Mouse (Mus musculus) hindbrain, postnatal 0 days (tissue): Measurements from ENCODE around the gene Lair1. TPM values are rescaled to one million over a fixed set of nuclear protein-coding genes. Genes with fewer than 3 reads are reported as not detected.

Experiments used
- ATAC-seq: fragments of 200-750 bp; cut with Nextera tagmentation; 2 replicates; pipeline ENCODE4 v1.8.0; 2017; ENCODE audit warnings: mild to moderate bottlenecking, moderate TSS enrichment, moderate library complexity
- DNase-seq: peaks from one replicate; pipeline ENCODE4 v3.0.0-alpha.2; 2015; ENCODE audit warnings: low spot score
- H3K27ac ChIP-seq: fragments of 300-500 bp; sonication (generic); 2 replicates; pipeline ENCODE4 v1.5.1; 2014; ENCODE audit warnings: mild to moderate bottlenecking
- H3K27me3 ChIP-seq: fragments of 300-500 bp; sonication (generic); 2 replicates; pipeline ENCODE4 v1.6.1; 2014; ENCODE audit warnings: low read length, mixed read lengths; ENCODE audit not compliant: insufficient read depth
- H3K36me3 ChIP-seq: fragments of 300-500 bp; sonication (generic); 2 replicates; pipeline ENCODE4 v1.6.1; 2014; ENCODE audit warnings: low read length, mixed read lengths; ENCODE audit not compliant: insufficient read depth
- H3K4me1 ChIP-seq: fragments of 300-500 bp; sonication (generic); 2 replicates; pipeline ENCODE4 v1.6.1; 2014; ENCODE audit warnings: antibody characterized with exemption, low read length, mixed read lengths; ENCODE audit not compliant: insufficient read depth
- H3K4me2 ChIP-seq: fragments of 300-500 bp; sonication (generic); 2 replicates; pipeline ENCODE4 v1.6.1; 2014; ENCODE audit warnings: low read depth, mild to moderate bottlenecking, low read length, moderate library complexity, mixed read lengths
- H3K4me3 ChIP-seq: fragments of 300-500 bp; sonication (generic); 2 replicates; pipeline ENCODE4 v1.5.1; 2014; ENCODE audit warnings: low read length
- H3K9ac ChIP-seq: fragments of 300-500 bp; sonication (generic); replicated peaks from 2 replicates; pipeline ENCODE4 v1.6.1; 2014; ENCODE audit warnings: mild to moderate bottlenecking, low read length, moderate library complexity, mixed read lengths
- H3K9me3 ChIP-seq: fragments of 300-500 bp; sonication (generic); 2 replicates; pipeline ENCODE4 v1.6.1; 2016; ENCODE audit warnings: low read length, mixed read lengths
- CTCF ChIP-seq: IDR thresholded peaks from 2 replicates; pipeline ENCODE4 v1.5.1; 2016; ENCODE audit warnings: antibody characterized with exemption, control low read depth, low read depth
- WGBS: fragments of 180-500 bp; shearing (Covaris S2); extraction: QIAGEN DNeasy Blood & Tissue Kit; methylation state at CpG from one replicate; pipeline ENCODE4 v1.1.7; 2014; 5-methylcytosine and 5-hydroxymethylcytosine counted together
- polyA plus RNA-seq: library from polyadenylated mRNA; unstranded; fragments of >200 nt; fragmentation: Nextera tagmentation; extraction: Ambion mirVana; gene quantifications from 2 replicates; pipeline ENCODE4 v1.2.1, GENCODE M21; 2015
- total RNA-seq: library from RNA; depleted of rRNA; stranded (reverse); fragments of >200 nt; gene quantifications from 2 replicates; pipeline ENCODE4 v1.2.3, GENCODE M21; 2014; rRNA removed

Lair1 gene
- total and polyA plus RNA-seq, 2 experiments from 2014 or later: 4.0 to 8.6 TPM

DNA sequence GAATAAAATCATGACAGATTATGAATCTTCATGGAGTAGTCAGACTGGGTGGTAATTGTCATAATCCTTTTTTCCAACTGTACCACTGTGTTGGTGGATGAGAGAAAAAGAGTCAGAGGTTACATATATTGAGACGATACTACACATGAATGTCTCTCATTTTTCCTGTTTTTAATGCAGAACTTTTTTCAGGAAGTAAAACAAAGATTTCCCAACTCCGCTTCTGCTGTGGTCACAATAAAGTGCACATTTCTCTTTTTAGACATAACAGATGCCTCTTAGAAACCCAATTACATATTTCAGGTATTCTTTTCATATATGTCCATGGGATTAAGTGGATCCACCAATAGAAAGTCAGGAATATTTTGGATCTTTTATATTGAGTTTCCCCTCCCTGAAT, 101.0 kb downstream of the Lair1 start:
- Histone ChIP-seq H3K4me3 (no peak overlapping the region), H3K27ac (no peak overlapping the region), H3K4me2 (no peak overlapping the region), H3K4me1 (no peaks in the 10 kb centered on the region), H3K36me3 (no peaks in the 10 kb centered on the region), H3K9me3 (0 out of 2 replicates have a peak, but pooled peaks cover 2% of the 10 kb centered on the region), H3K9ac (no peak overlapping the region), H3K27me3 (no peaks in the 10 kb centered on the region)
- 86% methylated on average over 2 of the region's 2 CpGs for WGBS
- DNase-seq (no peak), ATAC-seq (no peak)
- no peak for TF ChIP-seq CTCF

DNA sequence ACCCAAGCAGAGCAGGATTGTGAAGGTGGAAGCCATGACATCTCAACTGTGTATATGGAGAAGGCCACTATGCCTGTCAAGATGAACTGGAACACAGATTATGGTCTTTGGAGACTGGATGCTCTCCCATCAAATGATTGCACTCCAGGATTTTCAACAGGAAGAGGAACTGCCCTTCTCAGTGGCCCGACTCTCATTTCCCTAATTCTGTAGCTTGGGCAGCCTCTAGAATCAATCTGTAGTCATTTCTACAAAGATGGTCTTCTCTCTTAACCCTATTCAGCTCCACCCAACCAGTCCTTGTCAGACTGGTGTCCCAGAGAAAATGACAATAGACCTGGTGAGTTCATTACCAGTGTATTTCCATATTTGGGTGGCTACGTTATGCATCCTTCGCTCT, 105.6 kb downstream of the Lair1 start:
- Histone ChIP-seq H3K27me3 (no peaks in the 10 kb centered on the region), H3K4me1 (no peaks in the 10 kb centered on the region), H3K27ac (no peak overlapping the region), H3K36me3 (no peaks in the 10 kb centered on the region), H3K4me3 (no peak overlapping the region), H3K9me3 (no peaks in the 10 kb centered on the region), H3K9ac (no peak overlapping the region), H3K4me2 (no peak overlapping the region)
- no peak for TF ChIP-seq CTCF
- DNase-seq: no peak
- 84% methylated on average over 3 of the region's 3 CpGs for WGBS
- ATAC-seq: no peak

Other genes with a start within 250 kb of the Lair1 start
- not detected in 2 replicates for gene Gm15448, start 237.5 kb downstream of the Lair1 start, total RNA-seq
- gene Gm15448, start 237.5 kb downstream of the Lair1 start, polyA plus RNA-seq: not detected in 2 replicates
- gene Pira2, start 218.2 kb downstream of the Lair1 start, total RNA-seq: not detected in 2 replicates
- gene Pira2, start 218.2 kb downstream of the Lair1 start, polyA plus RNA-seq: not detected in 2 replicates
- gene Gm14548, start 165.1 kb downstream of the Lair1 start, total RNA-seq: 0.07 TPM in 1 of 2 replicates, not detected in the other
- gene Gm14548, start 165.1 kb downstream of the Lair1 start, polyA plus RNA-seq: not detected in 2 replicates
- gene Lilra6, start 147.7 kb downstream of the Lair1 start, total RNA-seq: not detected in 2 replicates
- gene Lilra6, start 147.7 kb downstream of the Lair1 start, polyA plus RNA-seq: not detected in 2 replicates
- 819 and 1,009 TPM in 2 replicates for gene Ttyh1, start 56.2 kb upstream of the Lair1 start, total RNA-seq
- 249 and 272 TPM in 2 replicates for gene Ttyh1, start 56.2 kb upstream of the Lair1 start, polyA plus RNA-seq
- 183 and 264 TPM in 2 replicates for gene Leng8, start 73.8 kb upstream of the Lair1 start, total RNA-seq
- gene Leng8, start 73.8 kb upstream of the Lair1 start, polyA plus RNA-seq: 49.1 and 50.8 TPM in 2 replicates
- gene Leng9, start 87.2 kb upstream of the Lair1 start, total RNA-seq: 4.2 and 4.4 TPM in 2 replicates
- 4.2 and 5.4 TPM in 2 replicates for gene Leng9, start 87.2 kb upstream of the Lair1 start, polyA plus RNA-seq
- gene Cdc42ep5, start 101.7 kb upstream of the Lair1 start, total RNA-seq: 8.5 and 15.9 TPM in 2 replicates
- gene Cdc42ep5, start 101.7 kb upstream of the Lair1 start, polyA plus RNA-seq: 11.7 and 12.0 TPM in 2 replicates
- gene Lilra5, start 174.6 kb upstream of the Lair1 start, total RNA-seq: not detected in 2 replicates
- 0.09 TPM in 1 of 2 replicates, not detected in the other for gene Lilra5, start 174.6 kb upstream of the Lair1 start, polyA plus RNA-seq